In genomic region chr1:72944805-72945749, GRCm38 (mm10) we compare ENCODE assay signal across 9 mouse cellular contexts.
DNase-seq lines count a peak whose midpoint lies in the region; ATAC-seq and TF ChIP-seq lines count a peak whose summit lies in the region.
"Had no signal": no experiment of that assay in that cellular context is flagged by ENCODE, and none has a peak within 500 bp of the region (broad histone marks: within the 10 kb centered on the region; RNA-seq: fewer than 3 reads in every experiment).

No protein-coding gene starts in this region.

- peak overlapping the region; percentile 81 for H3K27ac ChIP-seq in lung, embryonic 14.5 days (ENCODE audit: low read depth)
- H3K27ac ChIP-seq in hindbrain, embryonic 11.5 days (ENCODE audit: low read depth, low read length): no peak overlapping the region
- H3K27ac ChIP-seq in lung, embryonic 16.5 days (ENCODE audit: low read length): peak overlapping the region; percentile 84

- no peak for TF ChIP-seq CTCF in lung, embryonic 14.5 days (IDR thresholded peaks at IDR 0.05; ENCODE audit: low read depth)

- peak; percentile 73 for DNase-seq in lung, embryonic 14.5 days
- DNase-seq in lung, postnatal 25 days (ENCODE audit: low spot score): no peak
- peak; percentile 51 for DNase-seq in hindbrain, embryonic 11.5 days (ENCODE audit: low spot score)
- peak; percentile 88 for DNase-seq in yolk sac, embryonic 10.5 days (ENCODE audit: low spot score)
- DNase-seq in adrenal gland, postnatal 10 days: no peak
- no peak for DNase-seq in right cerebral cortex, postnatal 25 days
- DNase-seq in thymus, postnatal 25 days: no peak

- H3K4me2 ChIP-seq in lung, embryonic 14.5 days: peak overlapping the region; percentile 47
- peak overlapping the region; percentile 1 for H3K4me2 ChIP-seq in hindbrain, embryonic 11.5 days (replicated peaks; ENCODE audit: low read depth, low read length)
- peak overlapping the region; percentile 21 for H3K4me2 ChIP-seq in lung, embryonic 16.5 days (ENCODE audit: low read depth, low read length)

- H3K4me3 ChIP-seq in lung, embryonic 14.5 days (ENCODE audit: low read depth, low read length): no peak overlapping the region
- H3K4me3 ChIP-seq in hindbrain, embryonic 11.5 days (ENCODE audit: low read depth, low read length): no peak overlapping the region
- peak overlapping the region; percentile 7 for H3K4me3 ChIP-seq in lung, embryonic 16.5 days (ENCODE audit: low read length)

- 14% methylated on average over 21 of the region's 21 CpGs for WGBS in lung, embryonic 14.5 days
- 7% methylated on average over 21 of the region's 21 CpGs for WGBS in hindbrain, embryonic 11.5 days
- 10% methylated on average over 21 of the region's 21 CpGs for WGBS in lung, embryonic 16.5 days

- peak; percentile 76 for ATAC-seq in lung, embryonic 14.5 days (ENCODE audit: insufficient read depth)
- peak; percentile 63 for ATAC-seq in hindbrain, embryonic 11.5 days (ENCODE audit: low FRiP score)
- peak; percentile 80 for ATAC-seq in lung, embryonic 16.5 days (ENCODE audit: low read depth)
- ATAC-seq: Patski had no signal

- H3K9ac ChIP-seq in lung, embryonic 14.5 days: no peak overlapping the region
- no peak overlapping the region for H3K9ac ChIP-seq in hindbrain, embryonic 11.5 days (ENCODE audit: low read depth, low read length)
- H3K9ac ChIP-seq in lung, embryonic 16.5 days (ENCODE audit: low read length): peak overlapping the region; percentile 24; the same call in 1 of the 2 replicates

- H3K27me3 ChIP-seq in lung, embryonic 14.5 days (ENCODE audit: insufficient read depth, low read length): no peaks in the 10 kb centered on the region
- H3K27me3 ChIP-seq in hindbrain, embryonic 11.5 days (ENCODE audit: control insufficient read depth, insufficient read depth, low read length): no peaks in the 10 kb centered on the region
- H3K27me3 ChIP-seq in lung, embryonic 16.5 days (ENCODE audit: control insufficient read depth, insufficient read depth, low read depth, low read length): no peaks in the 10 kb centered on the region
- H3K27me3 ChIP-seq: Patski had no signal

- H3K4me1 ChIP-seq in lung, embryonic 14.5 days (ENCODE audit: insufficient read depth): peaks cover 13% of the 10 kb centered on the region
- no peaks in the 10 kb centered on the region for H3K4me1 ChIP-seq in hindbrain, embryonic 11.5 days (replicated peaks; ENCODE audit: control insufficient read depth, insufficient read depth, low read length)
- H3K4me1 ChIP-seq in lung, embryonic 16.5 days (replicated peaks; ENCODE audit: control insufficient read depth, insufficient read depth, low read length): peaks cover 31% of the 10 kb centered on the region

- no peaks in the 10 kb centered on the region for H3K9me3 ChIP-seq in lung, embryonic 14.5 days (ENCODE audit: low read depth, low read length)
- H3K9me3 ChIP-seq in hindbrain, embryonic 11.5 days (ENCODE audit: control insufficient read depth, low read length): no peaks in the 10 kb centered on the region
- H3K9me3 ChIP-seq in lung, embryonic 16.5 days (ENCODE audit: control insufficient read depth, low read length): no peaks in the 10 kb centered on the region

- H3K36me3 ChIP-seq in lung, embryonic 14.5 days (ENCODE audit: insufficient read depth): no peaks in the 10 kb centered on the region
- H3K36me3 ChIP-seq in hindbrain, embryonic 11.5 days (ENCODE audit: control insufficient read depth, insufficient read depth, low read length): no peaks in the 10 kb centered on the region
- no peaks in the 10 kb centered on the region for H3K36me3 ChIP-seq in lung, embryonic 16.5 days (ENCODE audit: control insufficient read depth, insufficient read depth, low read length)

Comparison
In these comparisons a context has a peak if more than half of its experiments do, and no peak if none do; other contexts are left out.
1. DNase-seq: peak in lung, embryonic 14.5 days (single experiment), hindbrain, embryonic 11.5 days (single experiment) and yolk sac, embryonic 10.5 days (single experiment); none in lung, postnatal 25 days (single experiment), adrenal gland, postnatal 10 days (single experiment), right cerebral cortex, postnatal 25 days (single experiment) and thymus, postnatal 25 days (single experiment).
2. Peak in every context shown above with its lines, with median percentiles within 50 percentile points of each other: ATAC-seq and H3K4me2 ChIP-seq.